Mouse (Mus musculus) adrenal gland, postnatal 36 days (tissue): ENCODE measurements around the gene Tmem176b. TPM values are rescaled to one million over a fixed set of nuclear protein-coding genes. Genes with fewer than 3 reads are reported as not detected.
"Not testable (repeated sequence)": the region's sequence is repeated elsewhere in the genome, so short reads cannot be mapped to it uniquely, and the experiment has no call there.

Source experiments
- DNase-seq, 2 experiments: peaks; one replicate each; pipeline ENCODE4 v3.0.0; 2021; ENCODE audit warnings: mixed read lengths in 1 of 2
- total RNA-seq, 2 experiments: library from RNA; stranded (reverse); gene quantifications; 2 replicates each; pipeline ENCODE4 v1.2.3; 2021

The Tmem176b gene
- total RNA-seq, 2 experiments from 2014 or later, result 506 to 589 TPM

DNA sequence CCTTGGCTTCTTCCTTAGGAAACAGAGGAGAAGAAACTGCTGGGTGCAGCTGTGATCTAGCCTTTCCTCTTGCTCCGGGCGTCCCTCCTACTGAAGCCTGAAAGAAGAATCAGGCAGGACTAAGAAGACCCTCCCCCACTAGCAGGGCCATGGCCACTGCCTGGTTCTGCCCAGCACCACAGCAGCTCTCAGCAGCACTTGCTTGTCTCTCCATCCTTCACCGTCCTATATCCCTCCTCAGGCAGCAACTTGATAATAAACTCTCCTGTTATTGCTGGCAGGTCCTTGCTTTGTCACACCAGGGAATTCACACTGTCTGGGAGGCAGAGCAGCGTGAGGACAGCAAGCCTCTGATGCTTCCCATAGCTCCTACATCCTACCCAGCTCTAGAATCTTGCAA is 3.8 kb upstream of the Tmem176b start:
- DNase-seq, result no peak

DNA sequence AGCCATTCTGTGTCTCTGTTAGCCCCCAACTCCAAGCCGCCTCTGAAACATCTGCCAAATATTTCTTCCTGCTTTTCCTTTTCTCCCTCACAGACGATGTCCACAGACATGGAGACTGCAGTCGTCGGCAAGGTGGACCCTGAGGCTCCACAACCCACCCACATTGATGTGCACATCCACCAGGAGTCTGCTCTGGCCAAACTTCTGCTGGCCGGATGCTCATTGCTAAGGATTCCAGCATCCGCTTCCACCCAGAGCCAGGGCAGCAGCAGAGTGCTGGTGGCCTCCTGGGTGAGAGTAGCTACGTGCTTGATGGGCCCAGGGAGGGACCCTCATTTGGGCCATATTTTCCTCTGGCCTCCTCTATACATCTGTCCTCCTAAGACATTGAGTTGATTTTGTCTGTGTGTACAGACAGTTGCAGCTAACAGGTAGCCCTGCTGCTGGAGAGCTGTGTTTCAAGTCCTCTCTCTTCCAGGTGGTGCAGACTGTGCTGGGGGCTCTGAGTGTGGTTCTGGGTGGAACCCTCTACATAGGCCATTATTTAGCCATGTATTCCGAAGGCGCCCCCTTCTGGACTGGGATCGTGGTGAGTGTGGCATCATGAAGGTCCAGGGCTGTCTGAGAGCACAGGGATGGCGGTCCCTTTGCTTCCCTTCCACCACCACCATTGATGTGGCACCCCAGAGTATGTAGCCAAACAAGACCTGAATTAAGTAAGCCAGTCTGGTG is 981 bp upstream of the Tmem176b start:
- peak; percentile 79 to 86 for DNase-seq

DNA sequence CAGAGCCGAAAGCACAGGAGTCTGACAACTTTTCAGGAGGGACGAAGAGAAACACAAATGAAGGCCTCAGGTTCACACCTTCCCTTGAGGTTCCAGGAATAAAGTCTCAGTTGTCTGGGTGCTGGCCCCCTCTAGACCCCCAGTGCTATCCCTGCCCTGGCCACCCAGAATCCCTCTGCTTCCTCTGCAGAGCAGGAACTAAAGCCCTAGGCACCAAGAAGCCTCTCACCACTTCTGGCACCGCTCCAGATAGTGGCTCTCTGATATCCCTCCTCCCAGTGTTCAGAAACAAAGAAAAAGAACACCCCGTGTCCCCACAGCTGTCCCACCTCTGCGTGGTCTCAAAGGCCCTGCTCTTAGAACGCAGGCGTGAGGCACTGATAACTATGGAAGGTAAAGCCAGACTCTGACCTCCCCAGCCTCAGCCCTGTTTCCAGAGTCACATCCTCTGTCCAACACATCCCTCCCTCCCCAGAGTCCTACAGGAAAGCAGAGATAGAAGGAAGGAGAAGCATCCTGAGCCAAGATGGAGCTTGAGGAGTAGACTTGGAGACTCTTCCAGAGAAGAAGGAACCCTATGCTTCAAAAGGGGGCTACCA is 826 bp downstream of the Tmem176b start, which contains the start of gene Tmem176a:
Tmem176a (plus strand) TSS at position 549 of the 599 bp plus-strand sequence.
- DNase-seq, result peak; percentile 57 to 71

DNA sequence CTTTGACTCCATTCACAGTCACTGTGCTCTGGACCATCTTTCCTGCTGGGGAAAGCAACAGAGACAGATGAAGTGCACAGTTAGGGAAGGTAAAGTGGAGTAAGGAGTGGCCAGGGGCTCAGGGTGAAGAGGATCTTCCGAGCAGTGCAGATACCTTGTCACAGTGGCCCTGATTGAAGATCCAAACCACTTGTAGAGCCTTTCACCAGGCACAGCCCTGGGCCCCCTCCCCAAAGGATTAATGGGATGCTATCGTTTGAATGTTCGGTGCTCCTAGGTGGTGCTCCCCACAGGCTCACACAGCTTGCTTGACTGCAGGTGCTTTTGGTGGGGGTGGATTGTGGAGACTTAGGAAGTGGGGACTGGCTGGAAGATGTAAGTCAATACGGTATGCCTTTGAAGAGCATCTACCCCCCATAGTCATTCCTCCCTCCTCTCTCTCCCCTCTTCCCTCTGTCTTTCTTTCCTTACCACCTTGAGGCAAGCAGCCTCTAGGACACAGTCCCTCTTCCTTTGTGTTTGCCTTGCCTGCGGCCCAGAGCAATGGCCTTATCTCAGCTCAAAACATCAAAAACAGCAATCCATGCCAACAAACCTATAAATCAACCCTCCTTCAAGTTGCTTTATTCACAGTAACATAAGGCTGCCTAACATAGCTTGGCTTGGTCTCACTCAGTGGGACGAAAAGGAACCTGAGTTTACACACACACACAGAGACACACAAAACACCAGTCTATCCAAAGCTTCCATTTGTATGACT is 2.8 kb downstream of the Tmem176b start:
- peak in 1 of 2 experiments; percentile 36 for DNase-seq

DNA sequence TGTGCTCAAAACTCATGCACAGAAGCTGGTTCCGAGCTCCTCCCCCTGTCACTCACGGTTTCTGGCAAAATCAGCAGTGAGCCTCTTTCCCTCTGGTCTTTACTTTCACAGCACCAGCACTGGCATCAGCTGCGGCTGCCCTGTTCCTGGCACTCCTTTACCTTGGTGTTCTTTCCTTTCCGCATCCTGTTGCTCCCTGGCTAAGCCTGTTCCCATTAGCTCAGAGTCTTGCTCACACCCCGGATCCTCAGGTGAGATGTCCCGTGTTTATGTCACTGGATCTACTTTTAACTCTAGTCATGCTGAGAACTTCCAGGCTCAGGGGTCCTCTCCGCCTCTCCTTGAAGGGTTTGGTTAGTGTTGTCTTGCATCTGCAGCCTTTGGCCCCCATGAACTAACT is 3.8 kb downstream of the Tmem176b start:
- no peak for DNase-seq

DNA sequence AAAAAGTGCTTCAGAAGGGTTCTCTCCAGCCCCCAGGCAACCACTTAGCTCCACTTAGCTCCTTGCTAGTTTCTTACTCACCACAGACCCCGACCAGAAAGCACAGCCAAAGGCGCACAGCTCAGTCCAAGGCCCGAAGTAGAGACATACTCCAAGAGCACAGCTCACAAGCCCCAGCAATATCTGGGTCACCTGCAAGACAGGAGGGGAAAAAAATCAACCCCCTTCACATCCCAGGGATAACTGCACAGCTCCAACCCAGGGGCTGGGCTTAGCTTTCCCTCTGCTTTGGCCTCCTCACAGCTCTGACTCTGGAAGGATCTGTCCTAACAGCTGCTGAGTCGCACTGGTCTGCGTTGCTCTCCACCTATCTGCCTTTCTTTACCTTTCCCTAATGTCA is 5.2 kb downstream of the Tmem176b start:
- DNase-seq, result no peak

DNA sequence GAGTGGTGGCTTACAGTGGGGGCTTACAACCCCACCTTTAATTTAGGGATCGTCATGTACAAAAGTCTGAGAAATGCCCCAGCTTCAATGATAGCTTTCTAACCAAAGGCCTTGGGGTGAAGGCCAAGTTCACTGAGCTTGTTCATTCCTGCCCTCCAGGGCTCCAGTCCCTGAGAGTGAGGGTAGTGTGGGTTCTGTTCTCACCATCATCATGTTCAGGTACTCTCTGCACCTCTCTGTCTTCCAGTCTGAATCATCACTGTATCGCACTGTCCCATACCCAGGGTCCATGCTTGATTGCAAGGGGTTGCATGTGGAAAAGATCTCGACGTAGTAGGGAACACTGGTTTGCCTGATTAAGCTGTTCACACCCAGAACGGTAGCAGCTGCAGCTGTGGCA is 6.1 kb downstream of the Tmem176b start:
- DNase-seq, result no peak

DNA sequence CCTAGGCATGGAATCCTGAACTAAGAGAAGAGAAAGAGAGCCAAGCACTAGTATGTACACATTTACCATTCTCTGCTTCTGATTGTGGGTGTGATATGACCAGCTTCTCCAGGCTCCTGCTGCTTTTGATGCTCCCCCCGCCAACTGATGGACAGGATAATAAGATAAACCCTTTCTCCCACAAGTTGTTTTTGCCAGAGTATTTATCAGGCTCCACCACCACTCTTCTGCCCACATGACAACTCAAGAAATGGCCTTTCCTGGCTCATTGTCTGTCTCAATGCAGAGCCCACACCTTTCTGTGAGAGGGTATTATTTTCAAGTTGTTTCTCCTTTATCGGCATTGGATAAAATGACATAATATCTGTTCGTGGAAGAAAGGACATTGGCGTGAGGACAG is 7.8 kb downstream of the Tmem176b start:
- no peak for DNase-seq

DNA sequence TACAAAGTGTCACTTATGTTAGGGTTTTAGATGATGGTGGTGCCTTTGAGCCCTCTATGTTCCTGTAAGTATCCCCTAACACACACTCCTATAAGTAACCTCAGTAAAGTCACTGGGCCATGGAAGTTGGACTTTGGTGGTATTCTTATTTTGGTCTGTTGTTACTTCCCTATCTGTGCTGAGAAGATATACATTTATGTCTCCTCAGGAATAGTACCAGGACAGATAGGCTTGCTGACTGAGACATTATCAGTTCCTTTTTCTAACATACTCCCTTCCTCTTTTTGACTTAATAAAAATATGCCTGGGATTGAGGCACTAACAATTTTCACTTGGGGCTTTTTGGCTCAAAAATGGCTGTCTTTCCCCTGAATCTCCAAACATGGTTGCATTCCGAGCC is 8.9 kb downstream of the Tmem176b start:
- no peak for DNase-seq

DNA sequence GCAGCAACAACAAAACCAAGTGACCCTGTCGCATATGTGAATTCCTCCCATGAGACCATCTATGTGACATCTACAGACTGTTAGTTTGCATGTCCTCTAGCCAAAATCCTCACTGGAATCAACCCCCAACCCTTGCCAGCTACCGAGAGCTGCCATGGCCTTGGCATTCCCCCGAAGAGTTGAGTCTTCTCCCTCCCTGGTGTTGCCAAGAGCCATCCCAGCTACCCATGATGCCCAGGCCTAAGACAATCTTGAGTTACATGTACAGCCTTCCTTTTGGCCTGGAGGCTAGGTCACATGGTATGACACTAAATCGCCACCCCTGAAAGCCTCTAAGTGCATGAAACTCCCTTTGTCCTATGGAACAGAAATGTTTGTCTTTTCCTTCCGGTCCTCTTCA is 10.2 kb downstream of the Tmem176b start:
- DNase-seq, result peak; percentile 48 to 60

DNA sequence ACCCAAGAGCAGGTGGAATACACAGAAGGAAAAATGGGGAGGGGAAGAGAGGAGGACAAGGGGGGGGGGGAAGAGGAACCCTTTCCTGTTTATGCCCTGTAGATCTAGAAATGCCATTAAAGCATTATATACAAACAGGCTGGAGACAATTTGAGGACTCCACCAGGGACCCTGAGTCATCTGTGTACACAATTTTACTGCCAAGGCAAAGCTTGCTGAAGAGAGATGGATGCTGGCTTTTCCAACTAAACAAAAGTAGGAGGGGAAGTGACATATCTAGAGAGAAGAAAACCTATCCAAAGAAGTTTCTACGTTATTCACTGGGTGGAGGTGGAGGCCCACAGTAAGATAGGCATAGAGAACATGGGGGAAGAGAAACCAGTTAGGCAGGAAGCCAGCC is 11.1 kb downstream of the Tmem176b start:
- no peak for DNase-seq

DNA sequence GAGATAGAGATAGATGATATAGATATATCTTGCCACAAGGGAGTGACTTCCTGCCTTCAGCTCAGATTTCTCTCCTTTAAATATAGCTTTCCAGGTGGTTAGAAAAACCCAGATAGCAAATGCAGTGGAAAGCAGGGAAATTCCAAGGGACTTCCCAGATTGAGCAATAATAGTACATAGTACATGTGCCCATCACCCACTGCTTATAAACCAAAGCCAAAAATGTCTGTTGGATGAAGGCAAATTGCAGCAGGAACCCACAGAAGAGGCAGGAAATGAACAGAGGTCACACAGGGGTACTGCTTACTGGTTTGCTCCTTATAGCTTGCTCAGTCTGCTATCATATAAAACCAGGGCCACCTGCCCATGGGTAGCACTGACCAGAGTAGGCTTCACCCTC is 11.6 kb downstream of the Tmem176b start:
- DNase-seq, result no peak

DNA sequence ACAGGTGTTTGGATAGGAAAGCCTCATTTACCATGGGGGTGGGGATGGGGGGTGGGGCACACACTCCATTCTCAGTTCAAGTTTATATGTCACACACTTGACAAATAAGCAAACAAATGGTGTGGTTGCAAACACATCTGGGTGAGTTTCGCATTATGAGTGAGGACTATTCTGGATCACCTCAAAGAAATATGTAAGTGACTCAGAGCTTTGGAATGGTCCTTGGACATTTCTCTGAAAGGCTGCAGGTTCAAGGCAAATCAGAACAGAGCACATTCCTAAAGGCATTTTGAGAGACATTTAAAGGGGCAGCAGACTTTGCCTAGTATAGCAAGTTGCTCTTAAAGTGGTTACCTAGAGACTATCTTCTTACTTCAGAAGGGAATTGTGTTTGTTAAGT is 12.3 kb downstream of the Tmem176b start:
- DNase-seq, result peak in 1 of 2 experiments; percentile 40

DNA sequence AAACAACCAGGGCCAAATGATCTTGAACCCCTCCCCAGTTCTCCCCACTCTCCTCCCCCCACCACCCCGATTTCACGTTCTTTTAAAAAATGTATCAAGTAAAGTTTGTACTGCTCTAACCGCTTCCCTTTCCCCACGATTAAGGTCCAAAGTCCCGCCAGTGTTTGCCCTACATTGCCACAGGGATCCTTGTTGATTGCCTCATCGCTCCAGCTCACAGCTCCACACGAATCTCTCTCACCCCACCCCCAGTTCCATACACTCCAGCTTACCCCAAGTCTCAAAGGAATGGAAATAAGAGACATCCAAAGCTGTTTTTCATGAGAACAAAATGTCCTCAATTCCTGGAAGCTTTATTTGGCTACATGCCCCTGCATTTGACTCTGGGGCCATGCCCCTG is 16.3 kb downstream of the Tmem176b start:
- no peak for DNase-seq

DNA sequence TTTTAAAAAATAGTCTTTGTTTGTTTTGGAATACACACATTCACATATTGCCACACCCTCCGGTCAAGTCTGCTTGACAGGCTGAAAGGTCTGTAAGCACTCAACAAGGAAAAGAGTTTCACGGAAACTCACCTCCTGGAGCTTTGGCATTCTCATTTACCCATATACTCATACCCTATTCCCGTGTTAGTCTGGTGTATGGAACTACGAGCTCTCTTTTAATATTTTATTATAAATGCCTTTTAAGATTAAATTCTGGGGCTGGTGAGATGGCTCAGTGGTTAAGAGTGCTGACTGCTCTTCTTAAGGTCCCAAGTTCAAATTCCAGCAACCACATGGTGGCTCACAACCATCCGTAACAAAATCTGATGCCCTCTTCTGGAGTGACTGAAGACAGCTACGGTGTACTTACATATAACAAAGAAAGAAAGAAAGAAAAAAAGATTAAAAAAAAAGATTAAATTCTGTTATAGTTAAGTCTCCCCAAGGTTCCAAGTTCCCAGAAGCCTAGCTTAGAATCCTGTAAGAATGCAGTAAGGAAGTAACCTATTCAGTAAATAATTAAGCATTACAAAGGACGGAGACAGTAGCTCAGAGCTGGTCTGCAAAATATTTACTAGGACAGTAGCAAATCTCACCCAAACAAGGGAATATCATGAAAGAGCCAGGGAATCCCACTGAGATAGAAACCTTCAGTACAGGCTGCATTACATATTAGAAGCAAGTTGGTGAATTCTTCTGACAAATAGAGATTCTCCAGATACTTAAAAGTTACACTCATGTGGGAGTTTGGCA is 19.1 kb downstream of the Tmem176b start:
- not testable (repeated sequence) for DNase-seq

DNA sequence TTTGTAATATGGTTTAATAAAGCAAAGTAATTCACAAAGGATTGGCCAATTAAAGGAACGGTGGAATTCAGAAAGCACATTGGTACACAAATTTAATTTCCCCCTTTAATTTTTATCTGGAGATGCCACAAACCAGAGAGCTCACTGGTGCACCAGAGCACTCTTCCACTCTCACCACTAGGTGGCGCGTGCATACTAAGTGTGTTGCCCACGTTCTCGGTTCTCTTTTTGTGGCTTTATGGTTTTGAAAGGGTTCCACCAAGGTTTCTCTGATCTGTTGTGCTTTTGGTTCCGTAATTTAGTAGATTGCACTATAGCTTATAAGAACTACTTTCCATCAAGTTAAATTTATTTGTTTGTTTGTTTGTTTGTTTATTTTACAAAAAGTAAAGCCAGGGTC is 23.5 kb downstream of the Tmem176b start:
- peak; percentile 79 to 85 for DNase-seq

DNA sequence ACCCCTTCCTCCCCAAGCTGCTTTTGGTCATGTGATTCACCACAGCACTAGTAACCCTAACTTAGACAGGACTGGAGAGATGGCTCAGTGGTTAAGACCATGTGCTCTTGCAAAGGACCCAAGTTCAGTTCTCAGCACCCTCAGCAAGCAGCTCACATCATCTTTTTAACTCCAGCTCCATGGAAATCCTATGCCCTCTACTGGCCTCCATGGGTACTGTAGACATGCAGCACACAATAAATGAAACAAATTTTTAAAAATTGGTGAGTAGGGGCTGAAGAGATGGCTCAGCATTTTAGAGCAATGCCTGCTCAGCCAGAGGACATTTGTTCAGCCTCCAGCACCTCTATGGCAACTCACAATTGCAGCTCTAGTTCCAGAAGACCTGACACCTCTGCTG is 26.3 kb downstream of the Tmem176b start:
- no peak for DNase-seq

DNA sequence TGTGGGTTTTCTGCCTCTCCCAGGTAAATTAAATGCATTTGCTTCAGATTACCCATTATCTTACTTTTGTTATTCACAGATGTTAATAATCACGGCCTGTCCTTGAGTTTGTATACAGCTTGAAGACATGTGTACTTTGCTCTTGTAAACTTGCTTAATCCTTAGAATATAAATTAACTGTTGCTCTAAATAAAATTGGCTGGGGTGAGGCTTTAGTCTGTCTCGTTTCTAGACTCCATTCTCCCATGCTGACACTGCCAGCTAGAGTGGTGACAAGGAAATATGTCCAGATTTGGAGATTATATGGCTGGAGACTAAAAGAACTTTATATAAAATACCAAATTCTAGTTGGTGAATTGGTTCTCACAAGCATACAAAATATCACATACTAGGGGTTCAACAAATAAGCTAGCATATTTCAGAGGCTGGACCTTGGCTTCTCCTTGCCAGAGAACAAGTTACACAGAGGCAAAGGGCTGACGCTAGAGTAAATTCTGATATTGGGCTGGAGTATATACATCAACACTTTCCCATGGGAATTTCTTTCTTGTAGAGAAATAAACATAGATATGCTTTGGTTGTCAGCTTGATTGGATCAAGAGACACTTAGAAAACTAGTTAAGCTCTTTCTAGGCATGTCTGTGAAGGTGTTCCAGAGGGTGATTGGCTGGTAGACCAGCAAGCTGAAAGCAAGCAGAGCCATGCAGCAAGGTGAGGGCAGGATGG is 31.6 kb downstream of the Tmem176b start:
- no peak for DNase-seq

DNA sequence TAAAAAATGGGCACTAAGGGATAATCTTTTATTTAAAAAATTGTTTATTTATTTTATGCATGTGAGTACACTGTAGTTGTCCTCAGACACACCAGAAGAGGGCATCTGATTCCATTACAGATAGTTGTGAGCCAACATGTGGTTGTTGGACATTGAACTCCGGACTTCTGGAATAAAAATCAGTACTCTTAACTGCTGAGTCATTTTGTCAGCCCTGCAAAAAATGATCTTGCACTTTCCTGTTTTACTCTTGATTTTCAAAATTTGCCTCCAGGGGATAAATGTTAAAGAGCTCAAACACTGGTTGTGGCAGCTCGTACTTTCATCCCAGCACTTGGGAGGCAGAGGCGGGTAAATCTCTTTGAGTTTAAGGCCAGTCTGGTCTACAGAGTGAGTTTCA is 34.5 kb downstream of the Tmem176b start:
- DNase-seq, result no peak

DNA sequence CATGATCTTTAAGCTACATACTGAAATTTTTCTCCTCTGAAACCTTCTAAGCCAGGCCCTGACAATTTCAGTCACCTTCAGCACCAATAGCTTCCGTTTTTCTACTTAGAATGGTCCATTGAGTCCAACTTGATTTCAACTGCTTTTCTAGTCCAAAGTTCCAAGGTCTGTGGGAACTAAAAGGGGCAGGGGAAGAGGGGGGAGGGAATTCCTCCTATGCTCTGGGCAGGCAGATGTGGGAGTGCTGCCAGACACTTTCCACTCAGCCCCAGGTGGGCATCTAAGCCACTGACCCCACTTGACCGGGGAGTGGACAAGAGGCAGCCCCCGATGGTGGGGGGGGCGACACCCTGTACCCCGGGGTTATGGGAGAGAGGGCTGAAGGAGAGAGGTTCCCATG is 37.0 kb downstream of the Tmem176b start:
- DNase-seq, result no peak

DNA sequence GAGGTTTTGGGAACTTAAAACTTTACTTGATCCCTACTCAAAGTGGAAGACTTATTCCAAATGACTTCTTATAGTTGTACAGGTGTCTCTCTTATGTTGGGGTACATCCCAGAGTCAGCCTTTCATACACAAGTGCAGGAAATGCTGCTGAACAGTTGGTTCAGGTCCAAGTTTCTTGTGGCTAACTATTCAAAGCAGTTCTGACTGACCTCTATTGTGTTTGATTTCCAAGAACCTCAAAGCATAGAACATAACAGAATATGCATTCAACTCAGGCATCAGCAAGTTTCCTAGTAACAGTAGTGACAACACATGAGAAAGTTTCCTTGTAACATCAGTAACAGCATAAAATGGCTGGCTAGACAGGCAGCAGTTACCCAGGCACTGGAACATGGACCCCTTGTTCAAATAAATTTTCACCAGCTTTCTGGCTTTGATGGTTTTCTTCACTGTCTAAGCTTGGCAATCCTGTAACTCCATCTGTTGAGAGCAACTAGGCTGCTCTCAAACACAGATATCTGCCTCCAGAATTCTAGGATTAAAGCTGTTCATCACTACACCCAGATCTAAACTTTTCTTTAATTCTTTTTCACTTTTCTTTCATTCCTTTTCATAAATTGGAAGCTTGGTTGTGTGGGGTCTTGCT is 37.8 kb downstream of the Tmem176b start:
- no peak for DNase-seq
